Mouse (Mus musculus) erythroid progenitor cell, adult 5-6 weeks (primary cell): ENCODE results near the gene Gm15107. TPM values are rescaled to one million over a fixed set of nuclear protein-coding genes. Genes with fewer than 3 reads are reported as not detected.
"Not testable (repeated sequence)": the region's sequence is repeated elsewhere in the genome, so short reads cannot be mapped to it uniquely, and the experiment has no call there.

Experiments used
- ATAC-seq: replicated peaks from 2 replicates; pipeline ENCODE4 v1.8.0; 2016; ENCODE audit warnings: moderate number of reproducible peaks, mild to moderate bottlenecking, moderate TSS enrichment, inconsistent platforms; ENCODE audit not compliant: poor library complexity, low FRiP score, severe bottlenecking
- total RNA-seq, 2 experiments: library from RNA; stranded (forward) in 1 of 2; stranded (reverse) in 1 of 2; fragments of 150-400 nt in 1 of 2; fragments of 186-747, 209-891 nt in 1 of 2; gene quantifications; 2 replicates each; pipeline versions ENCODE4 v1.2.3 to v1.2.4; 2015 to 2017; ENCODE audit warnings: low replicate concordance in 2 of 2

The Gm15107 gene
- not detected in 2 replicates for total RNA-seq (2015; ENCODE audit: low replicate concordance)
- total RNA-seq (2017; ENCODE audit: low replicate concordance), result not detected in 2 replicates

DNA sequence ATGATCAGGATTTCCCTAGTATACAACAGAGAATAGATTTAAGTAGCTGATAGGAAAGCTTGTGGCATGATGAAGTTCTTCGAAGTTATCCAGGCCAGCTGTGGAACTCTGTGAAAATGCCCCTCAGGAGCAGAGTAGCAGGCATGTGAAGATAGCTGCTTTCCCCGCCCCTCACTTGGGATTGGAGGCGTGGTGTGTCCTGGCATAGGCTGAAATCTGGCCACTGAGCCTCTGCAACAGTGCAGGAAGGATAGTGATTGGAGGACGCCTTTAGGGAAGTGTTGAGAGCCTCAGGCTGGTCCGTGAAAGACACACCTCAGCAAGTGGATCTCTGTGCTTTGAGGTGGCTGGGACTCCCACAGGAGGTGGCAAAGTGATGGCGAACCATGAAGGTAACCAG is at the start of gene Gm15107:
Gene Gm15107 (plus strand): TSS at position 301 of the 400 bp plus-strand sequence.
- ATAC-seq, result not testable (repeated sequence)

Other genes with a start within 250 kb of the Gm15107 start
- not detected in 2 replicates for gene Gm15080, start 187.7 kb upstream of the Gm15107 start, total RNA-seq (2015; ENCODE audit: low replicate concordance)
- gene Gm15080, start 187.7 kb upstream of the Gm15107 start, total RNA-seq (2017; ENCODE audit: low replicate concordance), result not detected in 2 replicates